Mouse (Mus musculus) heart, postnatal 25 days (tissue): ENCODE data around the gene Ppm1m. TPM values are rescaled to one million over a fixed set of nuclear protein-coding genes. Genes with fewer than 3 reads are reported as not detected.
"Not testable (repeated sequence)": the region's sequence is repeated elsewhere in the genome, so short reads cannot be mapped to it uniquely, and the experiment has no call there.

Experiments
- DNase-seq: peaks from one replicate; pipeline ENCODE4 v3.0.0; 2022; ENCODE audit warnings: low spot score
- intact Hi-C: fragments of 180-260 bp; cut with DNase I; formaldehyde crosslinking; loops from one replicate; pipeline ENCODE4 v1.15.1; 2025
- total RNA-seq, 2 experiments: library from RNA; stranded (reverse); gene quantifications; 2 replicates each; pipeline ENCODE4 v1.2.3; 2021

Ppm1m gene
- total RNA-seq, 2 experiments from 2014 or later = 10.0 to 12.2 TPM

- DNase-seq, intact Hi-C loops: not testable (repeated sequence)
Observed at GRCm38 (mm10) chr9:106169006-106169405, 30.5 kb downstream of the Ppm1m start.

GRCm38 (mm10) chr9:106167703-106168102 is 31.8 kb downstream of the Ppm1m start:
- intact Hi-C loops = no loop called here
- DNase-seq = no peak

- intact Hi-C loops = no loop called here
- no peak for DNase-seq
Observed at GRCm38 (mm10) chr9:106167241-106167640, 32.3 kb downstream of the Ppm1m start.

- no peak for DNase-seq
- intact Hi-C loops = no loop called here
Observed at GRCm38 (mm10) chr9:106166709-106167108, 32.8 kb downstream of the Ppm1m start.

GRCm38 (mm10) chr9:106160426-106160825 is 39.1 kb downstream of the Ppm1m start:
- intact Hi-C loops = no loop called here
- no peak for DNase-seq

GRCm38 (mm10) chr9:106159784-106160301 is 39.7 kb downstream of the Ppm1m start:
- intact Hi-C loops = loop anchor here (2.0 to 5.0 kb wide), 2 partner anchors 45 to 117 kb away; no protein-coding TSS in a partner anchor
- peak; percentile 88 for DNase-seq

- no peak for DNase-seq
- intact Hi-C loops = loop anchor here (2.0 to 5.0 kb wide), 2 partner anchors 46 to 118 kb away; no protein-coding TSS in a partner anchor
Observed at GRCm38 (mm10) chr9:106159237-106159636, 40.3 kb downstream of the Ppm1m start.

GRCm38 (mm10) chr9:106158037-106158491 is 41.5 kb downstream of the Ppm1m start, which contains the start of gene Glyctk:
Glyctk (minus strand) TSS chr9:106158138.
- intact Hi-C loops = loop anchor here (2.0 to 5.0 kb wide), 2 partner anchors 47 to 119 kb away; no protein-coding TSS in a partner anchor
- no peak for DNase-seq

- intact Hi-C loops = loop anchor here (5.0 kb wide), 1 partner anchor 120 kb away; no protein-coding TSS in a partner anchor
- DNase-seq = no peak
Observed at GRCm38 (mm10) chr9:106157623-106157925, 42.0 kb downstream of the Ppm1m start.

- no peak for DNase-seq
- intact Hi-C loops = loop anchor here (5.0 kb wide), 1 partner anchor 120 kb away; no protein-coding TSS in a partner anchor
Observed at GRCm38 (mm10) chr9:106156921-106157622, 42.5 kb downstream of the Ppm1m start.

GRCm38 (mm10) chr9:106156419-106156818 is 43.1 kb downstream of the Ppm1m start:
- DNase-seq = no peak
- intact Hi-C loops = loop anchor here (5.0 kb wide), 1 partner anchor 121 kb away; no protein-coding TSS in a partner anchor

- DNase-seq = no peak
- intact Hi-C loops = no loop called here
Observed at GRCm38 (mm10) chr9:106154106-106154505, 45.4 kb downstream of the Ppm1m start.

- intact Hi-C loops = no loop called here
- no peak for DNase-seq
Observed at GRCm38 (mm10) chr9:106149399-106149754, 50.2 kb downstream of the Ppm1m start.

GRCm38 (mm10) chr9:106148541-106149398 is 50.8 kb downstream of the Ppm1m start:
- no peak for DNase-seq
- intact Hi-C loops = no loop called here

- intact Hi-C loops = no loop called here
- DNase-seq = no peak
Observed at GRCm38 (mm10) chr9:106147851-106148431, 51.6 kb downstream of the Ppm1m start.

- no peak for DNase-seq
Observed at GRCm38 (mm10) chr9:106147281-106147680, 52.3 kb downstream of the Ppm1m start.

GRCm38 (mm10) chr9:106145582-106145981 is 54.0 kb downstream of the Ppm1m start:
- intact Hi-C loops = no loop called here
- DNase-seq = no peak

More at GRCm38 (mm10) chr9:106147281-106147680, 52.3 kb downstream of the Ppm1m start:
- intact Hi-C loops = no loop called here
